Mouse (Mus musculus) forebrain, embryonic 14.5 days (tissue): Measurements from ENCODE around the gene Plekhh2. TPM values are rescaled to one million over a fixed set of nuclear protein-coding genes. Genes with fewer than 3 reads are reported as not detected.

ENCODE experiments used
- ATAC-seq: fragments of 200-750 bp; cut with Nextera tagmentation; 2 replicates; pipeline ENCODE4 v1.8.0; 2017; ENCODE audit warnings: mild to moderate bottlenecking, moderate library complexity
- DNase-seq: peaks from one replicate; pipeline ENCODE4 v3.0.0-alpha.2; 2015; ENCODE audit warnings: low spot score
- H3K27ac ChIP-seq: fragments of 300-500 bp; sonication (generic); 2 replicates; pipeline ENCODE4 v1.5.1; 2014; ENCODE audit warnings: low read depth, mild to moderate bottlenecking, control low read depth, low read length, moderate library complexity
- H3K27me3 ChIP-seq: fragments of 300-500 bp; sonication (generic); replicated peaks from 2 replicates; pipeline ENCODE4 v1.6.1; 2014; ENCODE audit warnings: low read length, control low read depth, mixed read lengths; ENCODE audit not compliant: control insufficient read depth, insufficient read depth
- H3K36me3 ChIP-seq: fragments of 300-500 bp; sonication (generic); 2 replicates; pipeline ENCODE4 v1.6.1; 2014; ENCODE audit warnings: low read length, control low read depth; ENCODE audit not compliant: control insufficient read depth, insufficient read depth
- H3K4me1 ChIP-seq: fragments of 300-500 bp; sonication (generic); 2 replicates; pipeline ENCODE4 v1.6.1; 2014; ENCODE audit warnings: antibody characterized with exemption, low read length, control low read depth; ENCODE audit not compliant: control insufficient read depth, insufficient read depth
- H3K4me2 ChIP-seq: fragments of 300-500 bp; sonication (generic); 2 replicates; pipeline ENCODE4 v1.6.1; 2014; ENCODE audit warnings: mild to moderate bottlenecking, control low read depth, low read length
- H3K4me3 ChIP-seq: fragments of 300-500 bp; sonication (generic); 2 replicates; pipeline ENCODE4 v1.5.1; 2014; ENCODE audit warnings: low read depth, low read length, control low read depth
- H3K9ac ChIP-seq: fragments of 300-500 bp; sonication (generic); 2 replicates; pipeline ENCODE4 v1.6.1; 2014; ENCODE audit warnings: mild to moderate bottlenecking, low read length, control low read depth, moderate library complexity
- H3K9me3 ChIP-seq: fragments of 300-500 bp; sonication (generic); replicated peaks from 2 replicates; pipeline ENCODE4 v1.6.1; 2016; ENCODE audit warnings: low read length, control low read depth, mixed read lengths; ENCODE audit not compliant: control insufficient read depth
- WGBS: fragments of 180-500 bp; shearing (Covaris S2); extraction: QIAGEN DNeasy Blood & Tissue Kit; methylation state at CpG from one replicate; pipeline ENCODE4 v1.1.7; 2014; 5-methylcytosine and 5-hydroxymethylcytosine counted together
- polyA plus RNA-seq: library from polyadenylated mRNA; unstranded; fragments of >200 nt; fragmentation: Nextera tagmentation; extraction: Ambion mirVana; gene quantifications from 2 replicates; pipeline ENCODE4 v1.2.1, GENCODE M21; 2014

Gene Plekhh2
- polyA plus RNA-seq, 1 experiment from 2014 or later: 0.88 TPM

DNA sequence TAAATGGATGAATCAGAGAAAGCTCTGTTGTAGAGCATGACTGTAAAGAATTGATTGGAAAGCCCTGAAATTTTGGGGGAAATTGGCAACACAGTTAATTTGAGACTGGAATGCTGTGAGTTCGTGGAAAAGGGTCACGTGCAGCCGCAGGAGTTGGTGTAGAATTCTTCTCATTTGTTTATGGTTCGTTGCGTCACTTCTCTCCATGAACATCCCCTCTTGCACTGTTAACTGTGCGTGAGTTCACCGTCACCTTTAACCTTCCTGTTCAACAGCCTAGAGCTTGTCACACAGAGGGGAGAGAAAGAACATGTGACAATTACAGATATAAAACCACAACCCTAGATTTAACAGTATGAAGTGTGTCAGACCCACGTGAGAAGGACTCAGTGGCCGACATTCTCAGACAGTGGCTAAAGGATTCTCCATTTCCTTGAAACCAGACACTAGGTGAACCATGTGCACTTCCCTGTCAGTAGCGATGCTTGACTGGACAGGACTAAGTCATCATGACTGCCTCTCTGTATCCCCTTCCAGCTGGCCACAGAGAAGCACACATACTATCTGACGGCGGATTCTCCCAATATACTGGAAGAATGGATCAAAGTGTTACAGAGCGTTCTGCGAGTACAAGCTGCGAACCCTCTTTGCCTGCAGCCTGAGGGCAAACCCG, 65.1 kb downstream of the Plekhh2 start:
- no peak for DNase-seq
- no peak overlapping the region for H3K27ac ChIP-seq
- no peaks in the 10 kb centered on the region for H3K27me3 ChIP-seq
- no peak for ATAC-seq
- no peak overlapping the region for H3K9ac ChIP-seq
- no peak overlapping the region for H3K4me3 ChIP-seq
- no peaks in the 10 kb centered on the region for H3K9me3 ChIP-seq
- H3K4me1 ChIP-seq: no peaks in the 10 kb centered on the region
- no peaks in the 10 kb centered on the region for H3K36me3 ChIP-seq
- WGBS: 90% methylated on average over 16 of the region's 16 CpGs
- H3K4me2 ChIP-seq: no peak overlapping the region

DNA sequence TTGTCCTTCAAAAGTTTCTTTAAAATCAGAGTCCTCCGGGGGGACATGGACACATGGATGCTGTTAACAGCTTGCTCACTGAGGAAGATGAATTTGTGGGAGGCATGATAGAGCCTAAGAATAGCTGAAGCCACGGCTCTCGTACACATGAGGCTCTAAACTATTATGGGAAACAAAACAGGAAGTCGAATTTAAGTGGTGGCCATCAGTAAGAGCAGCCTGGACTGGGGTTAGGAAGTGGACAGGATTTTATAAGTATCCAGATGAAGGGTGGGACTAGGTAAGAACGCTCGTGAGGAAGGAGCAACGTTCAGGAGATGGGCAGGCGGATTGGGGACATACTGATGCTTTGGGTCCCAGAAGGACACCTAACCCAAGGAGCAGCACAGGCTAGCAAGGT, 67.6 kb downstream of the Plekhh2 start:
- Histone ChIP-seq H3K36me3 (no peaks in the 10 kb centered on the region), H3K4me1 (no peaks in the 10 kb centered on the region), H3K9ac (no peak overlapping the region), H3K27ac (no peak overlapping the region), H3K4me3 (no peak overlapping the region), H3K9me3 (no peaks in the 10 kb centered on the region), H3K27me3 (no peaks in the 10 kb centered on the region), H3K4me2 (no peak overlapping the region)
- WGBS: 87% methylated on average over 8 of the region's 8 CpGs
- no peak for ATAC-seq
- DNase-seq: no peak

- ATAC-seq (no peak), DNase-seq (no peak)
- no peaks in the 10 kb centered on the region for H3K9me3 ChIP-seq
- no peak overlapping the region for H3K27ac ChIP-seq
- H3K36me3 ChIP-seq: no peaks in the 10 kb centered on the region
- no peak overlapping the region for H3K4me2 ChIP-seq
- 89% methylated on average over 10 of the region's 10 CpGs for WGBS
- no peaks in the 10 kb centered on the region for H3K4me1 ChIP-seq
- H3K4me3 ChIP-seq: no peak overlapping the region
- H3K9ac ChIP-seq: no peak overlapping the region
- no peaks in the 10 kb centered on the region for H3K27me3 ChIP-seq
These were observed 68.1 kb downstream of the Plekhh2 start for GRCm38 (mm10) chr17:84579817-84580216.

GRCm38 (mm10) chr17:84580821-84581220, 69.1 kb downstream of the Plekhh2 start:
- Histone ChIP-seq H3K27ac (no peak overlapping the region), H3K4me2 (no peak overlapping the region), H3K36me3 (no peaks in the 10 kb centered on the region), H3K27me3 (no peaks in the 10 kb centered on the region), H3K9ac (no peak overlapping the region), H3K4me3 (no peak overlapping the region), H3K4me1 (no peaks in the 10 kb centered on the region), H3K9me3 (no peaks in the 10 kb centered on the region)
- no peak for ATAC-seq
- WGBS: 66% methylated on average over 8 of the region's 8 CpGs
- DNase-seq: no peak

GRCm38 (mm10) chr17:84581740-84582414, 70.2 kb downstream of the Plekhh2 start:
- no peaks in the 10 kb centered on the region for H3K4me1 ChIP-seq
- H3K27ac ChIP-seq: no peak overlapping the region
- 58% methylated on average over 8 of the region's 8 CpGs for WGBS
- no peaks in the 10 kb centered on the region for H3K36me3 ChIP-seq
- no peaks in the 10 kb centered on the region for H3K27me3 ChIP-seq
- ATAC-seq (no peak), DNase-seq (peak; percentile 32)
- no peak overlapping the region for H3K4me2 ChIP-seq
- H3K4me3 ChIP-seq: no peak overlapping the region
- H3K9me3 ChIP-seq: no peaks in the 10 kb centered on the region
- H3K9ac ChIP-seq: no peak overlapping the region

GRCm38 (mm10) chr17:84584107-84584506, 72.4 kb downstream of the Plekhh2 start:
- no peaks in the 10 kb centered on the region for H3K36me3 ChIP-seq
- no peaks in the 10 kb centered on the region for H3K9me3 ChIP-seq
- H3K27me3 ChIP-seq: no peaks in the 10 kb centered on the region
- no peak overlapping the region for H3K27ac ChIP-seq
- WGBS: 80% methylated on average over 9 of the region's 9 CpGs
- no peak overlapping the region for H3K4me3 ChIP-seq
- ATAC-seq (no peak), DNase-seq (no peak)
- no peak overlapping the region for H3K9ac ChIP-seq
- no peaks in the 10 kb centered on the region for H3K4me1 ChIP-seq
- no peak overlapping the region for H3K4me2 ChIP-seq

- no peak for DNase-seq
These were observed 73.4 kb downstream of the Plekhh2 start for GRCm38 (mm10) chr17:84585104-84585503.

DNA sequence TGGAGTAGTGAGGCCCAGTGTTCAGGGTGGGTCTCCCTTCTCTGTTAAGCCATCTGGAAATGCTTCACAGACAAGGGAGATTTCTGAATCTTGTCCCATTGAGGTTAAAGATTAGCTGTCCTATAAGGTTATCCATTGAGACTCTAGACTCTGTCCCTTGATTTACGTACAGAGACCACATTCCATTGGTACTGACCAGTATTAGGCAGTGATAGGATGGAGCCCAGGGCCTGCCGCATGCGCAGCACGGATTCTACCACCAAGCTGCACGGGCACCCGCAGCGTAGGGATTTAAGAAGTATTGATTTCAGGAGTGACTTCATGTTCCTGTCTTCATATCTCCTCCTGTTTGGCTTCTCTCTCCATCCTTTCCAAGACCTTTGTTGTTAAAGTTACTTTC, 78.4 kb downstream of the Plekhh2 start:
- H3K4me3 ChIP-seq: no peak overlapping the region
- DNase-seq (no peak), ATAC-seq (no peak)
- H3K4me1 ChIP-seq: no peaks in the 10 kb centered on the region
- no peaks in the 10 kb centered on the region for H3K27me3 ChIP-seq
- no peak overlapping the region for H3K9ac ChIP-seq
- H3K9me3 ChIP-seq: no peaks in the 10 kb centered on the region
- no peaks in the 10 kb centered on the region for H3K36me3 ChIP-seq
- no peak overlapping the region for H3K4me2 ChIP-seq
- no peak overlapping the region for H3K27ac ChIP-seq
- WGBS: 98% methylated on average over 7 of the region's 7 CpGs

More at GRCm38 (mm10) chr17:84585104-84585503, 73.4 kb downstream of the Plekhh2 start:
- 78% methylated on average over 8 of the region's 8 CpGs for WGBS
- no peak overlapping the region for H3K27ac ChIP-seq
- no peaks in the 10 kb centered on the region for H3K36me3 ChIP-seq
- no peaks in the 10 kb centered on the region for H3K27me3 ChIP-seq
- no peak for ATAC-seq
- no peak overlapping the region for H3K4me3 ChIP-seq
- no peak overlapping the region for H3K4me2 ChIP-seq
- no peaks in the 10 kb centered on the region for H3K9me3 ChIP-seq
- no peaks in the 10 kb centered on the region for H3K4me1 ChIP-seq
- no peak overlapping the region for H3K9ac ChIP-seq

- Histone ChIP-seq H3K27me3 (no peaks in the 10 kb centered on the region), H3K4me1 (peaks cover 7% of the 10 kb centered on the region; the same call in 1 of the 2 replicates), H3K4me2 (no peak overlapping the region), H3K4me3 (no peak overlapping the region), H3K27ac (no peak overlapping the region), H3K9ac (no peak overlapping the region), H3K9me3 (no peaks in the 10 kb centered on the region), H3K36me3 (no peaks in the 10 kb centered on the region)
- ATAC-seq: no peak
- DNase-seq: peak; percentile 17
- WGBS: 81% methylated on average over 16 of the region's 16 CpGs
These were observed 79.9 kb downstream of the Plekhh2 start for GRCm38 (mm10) chr17:84591431-84592150.
